Mouse (Mus musculus) small intestine, adult 2 months (tissue): ENCODE data around the gene Rnf215. TPM values are rescaled to one million over a fixed set of nuclear protein-coding genes. Genes with fewer than 3 reads are reported as not detected.
A peak's percentile ranks its signal among the peaks of the same experiment; 100 is the strongest.

Experiments
- H3K27ac ChIP-seq: fragments of 200-500 bp; 2 replicates; pipeline ENCODE4 v1.5.1; 2012; ENCODE audit warnings: low read depth, low read length, control low read depth, inconsistent platforms; ENCODE audit not compliant: insufficient read depth
- H3K27me3 ChIP-seq: fragments of 200-500 bp; 2 replicates; pipeline ENCODE4 v1.6.1; 2012; ENCODE audit warnings: mild to moderate bottlenecking, moderate library complexity, low read length, inconsistent platforms; ENCODE audit not compliant: control insufficient read depth, insufficient read depth
- H3K36me3 ChIP-seq: fragments of 200-500 bp; 2 replicates; pipeline ENCODE4 v1.6.1; 2012; ENCODE audit warnings: mild to moderate bottlenecking, low read length, control low read depth, inconsistent platforms; ENCODE audit not compliant: control insufficient read depth, insufficient read depth
- H3K4me1 ChIP-seq: fragments of 200-500 bp; 2 replicates; pipeline ENCODE4 v1.6.1; 2012; ENCODE audit warnings: low read length, inconsistent platforms, mixed read lengths; ENCODE audit not compliant: control insufficient read depth, insufficient read depth, insufficient read length
- H3K4me3 ChIP-seq: fragments of 200-500 bp; 2 replicates; pipeline ENCODE4 v1.5.1; 2012; ENCODE audit warnings: low read depth, mild to moderate bottlenecking, control low read depth, inconsistent platforms, low read length, moderate library complexity
- CTCF ChIP-seq: fragments of 200-500 bp; IDR thresholded peaks from 2 replicates; pipeline ENCODE4 v1.5.1; 2012; ENCODE audit warnings: low read depth, mild to moderate bottlenecking, control low read depth, inconsistent platforms, low read length, moderate library complexity, mixed read lengths; ENCODE audit not compliant: insufficient replicate concordance, insufficient read length; ENCODE audit errors: extremely low read depth
- POLR2A ChIP-seq: fragments of 200-500 bp; IDR thresholded peaks from 2 replicates; pipeline ENCODE4 v1.6.1; 2012; ENCODE audit warnings: low read depth, mild to moderate bottlenecking, control low read depth, inconsistent platforms, low read length, moderate library complexity
- WGBS: fragments of 180-500 bp; shearing (Covaris S2); methylation state at CpG from one replicate; pipeline ENCODE4 v1.1.7; 2018; 5-methylcytosine and 5-hydroxymethylcytosine counted together
- polyA plus RNA-seq: library from polyadenylated mRNA; depleted of rRNA; stranded (reverse); fragments of >200 nt; gene quantifications from 2 replicates; pipeline ENCODE4 v1.2.3, GENCODE M21; 2012

Rnf215 gene
- polyA plus RNA-seq, 1 experiment: 20.6 TPM

- H3K4me1 ChIP-seq: peaks cover 2% of the 10 kb centered on the region; the same call in 1 of the 2 replicates
- H3K27ac ChIP-seq: no peak overlapping the region
- H3K36me3 ChIP-seq: no peaks in the 10 kb centered on the region
- H3K4me3 ChIP-seq: no peak overlapping the region
- TF ChIP-seq CTCF (peak; percentile 61; the same call in 1 of the 2 replicates), POLR2A (no peak)
- WGBS: 72% methylated on average over 3 of the region's 3 CpGs
- no peaks in the 10 kb centered on the region for H3K27me3 ChIP-seq
These were observed 1.6 kb upstream of the Rnf215 start for GRCm38 (mm10) chr11:4133450-4133849.

GRCm38 (mm10) chr11:4134400-4134799, 602 bp upstream of the Rnf215 start:
- peaks cover 2% of the 10 kb centered on the region; the same call in 1 of the 2 replicates for H3K4me1 ChIP-seq
- peaks cover 1% of the 10 kb centered on the region; the same call in 1 of the 2 replicates for H3K36me3 ChIP-seq
- TF ChIP-seq CTCF (no peak), POLR2A (no peak)
- no peaks in the 10 kb centered on the region for H3K27me3 ChIP-seq
- H3K4me3 ChIP-seq: no peak overlapping the region
- 59% methylated on average over 6 of the region's 6 CpGs for WGBS
- H3K27ac ChIP-seq: no peak overlapping the region

GRCm38 (mm10) chr11:4138964-4139363, 4.0 kb downstream of the Rnf215 start:
- Histone ChIP-seq H3K27me3 (no peaks in the 10 kb centered on the region), H3K27ac (no peak overlapping the region), H3K4me1 (peaks cover 2% of the 10 kb centered on the region; the same call in 1 of the 2 replicates), H3K4me3 (no peak overlapping the region), H3K36me3 (peaks cover 37% of the 10 kb centered on the region)
- no peak for TF ChIP-seq CTCF
- TF ChIP-seq POLR2A: no peak
- WGBS: 75% methylated on average over 2 of the region's 2 CpGs

- no peak overlapping the region for H3K27ac ChIP-seq
- no peaks in the 10 kb centered on the region for H3K27me3 ChIP-seq
- no peak for TF ChIP-seq CTCF
- no peak for TF ChIP-seq POLR2A
- no peak overlapping the region for H3K4me3 ChIP-seq
- H3K4me1 ChIP-seq: no peaks in the 10 kb centered on the region
- peaks cover 37% of the 10 kb centered on the region for H3K36me3 ChIP-seq
These were observed 6.5 kb downstream of the Rnf215 start for GRCm38 (mm10) chr11:4141505-4141904.

- TF ChIP-seq CTCF: no peak
- WGBS: 83% methylated on average over 4 of the region's 4 CpGs
- no peak overlapping the region for H3K27ac ChIP-seq
- H3K4me1 ChIP-seq: no peaks in the 10 kb centered on the region
- H3K4me3 ChIP-seq: no peak overlapping the region
- H3K36me3 ChIP-seq: peaks cover 37% of the 10 kb centered on the region
- no peaks in the 10 kb centered on the region for H3K27me3 ChIP-seq
These were observed 7.3 kb downstream of the Rnf215 start for GRCm38 (mm10) chr11:4142352-4142751.

GRCm38 (mm10) chr11:4143281-4144062, 8.5 kb downstream of the Rnf215 start:
- WGBS: 91% methylated on average over 21 of the region's 21 CpGs
- H3K36me3 ChIP-seq: peaks cover 37% of the 10 kb centered on the region

GRCm38 (mm10) chr11:4146381-4146780, 11.4 kb downstream of the Rnf215 start:
- Histone ChIP-seq H3K36me3 (peaks cover 20% of the 10 kb centered on the region), H3K27ac (no peak overlapping the region), H3K4me3 (no peak overlapping the region), H3K27me3 (no peaks in the 10 kb centered on the region), H3K4me1 (no peaks in the 10 kb centered on the region)
- TF ChIP-seq POLR2A: no peak
- TF ChIP-seq CTCF: no peak
- 26% methylated on average over 6 of the region's 6 CpGs for WGBS

More at GRCm38 (mm10) chr11:4143281-4144062, 8.5 kb downstream of the Rnf215 start:
- no peak overlapping the region for H3K4me3 ChIP-seq
- H3K27ac ChIP-seq: no peak overlapping the region
- TF ChIP-seq CTCF: no peak
- no peak for TF ChIP-seq POLR2A
- H3K4me1 ChIP-seq: no peaks in the 10 kb centered on the region
- H3K27me3 ChIP-seq: no peaks in the 10 kb centered on the region

- Histone ChIP-seq H3K4me1 (no peaks in the 10 kb centered on the region), H3K4me3 (no peak overlapping the region), H3K36me3 (peaks cover 14% of the 10 kb centered on the region; the same call in 1 of the 2 replicates), H3K27ac (no peak overlapping the region), H3K27me3 (no peaks in the 10 kb centered on the region)
- no peak for TF ChIP-seq CTCF
- 66% methylated on average over 10 of the region's 10 CpGs for WGBS
These were observed 12.1 kb downstream of the Rnf215 start for GRCm38 (mm10) chr11:4147098-4147497.
